Mouse (Mus musculus): ENCODE measurements around the gene Tesk1. TPM values are rescaled to one million over a fixed set of nuclear protein-coding genes. Genes with fewer than 3 reads are reported as not detected.

Gene Tesk1
- total and polyA plus RNA-seq, 3 experiments, result 1.9 to 6.0 (median 4.5) TPM

- no peak overlapping the region for H3K27ac ChIP-seq (ENCODE audit: insufficient read depth, low read depth)
- H3K4me3 ChIP-seq (replicated peaks in 1 of 3; ENCODE audit: low read depth in 2 of 3, low read length in 2 of 3, poor library complexity in 1 of 3), result no peak overlapping the region
- H3K36me3 ChIP-seq (replicated peaks in 1 of 2; ENCODE audit: control insufficient read depth in 1 of 2, insufficient read depth in 1 of 2, low read length in 1 of 2), result no peaks in the 10 kb centered on the region
- dilution Hi-C loops (cut with MboI; ENCODE audit: extremely low pct_ligation_motif_present, extremely low pct_unique_long_range_greater_than_20kb, low sequenced_read_pairs) (no loop called here), in situ Hi-C loops (cut with MboI; ENCODE audit: low pct_ligation_motif_present, low pct_unique_long_range_greater_than_20kb, low sequenced_read_pairs) (no loop called here)
- no peak for DNase-seq (ENCODE audit: extremely low read depth)
- H3K27me3 ChIP-seq (replicated peaks), result peaks cover 30% of the 10 kb centered on the region
- H3K4me1 ChIP-seq (ENCODE audit: control insufficient read depth in 1 of 2, insufficient read depth in 2 of 2), result peaks cover 0 to 3% of the 10 kb centered on the region in 2 experiments; a peak in 1 of 4 replicates
- TF ChIP-seq MAX (IDR thresholded peaks at IDR 0.05; ENCODE audit: low read length) (no peak), UBTF (IDR thresholded peaks at IDR 0.05; ENCODE audit: low read depth, low read length) (no peak), CTCF (conservative IDR thresholded peaks at IDR 0.05 in 1 of 2, IDR thresholded peaks at IDR 0.05 in 1 of 2; ENCODE audit: low read depth in 2 of 2, low read length in 2 of 2) (no peak), SIN3A (IDR thresholded peaks at IDR 0.05; ENCODE audit: low read length) (no peak), KAT2A (IDR thresholded peaks at IDR 0.05; ENCODE audit: insufficient replicate concordance, low read length) (no peak), E2F4 (IDR thresholded peaks at IDR 0.05; ENCODE audit: insufficient replicate concordance, low read depth, low read length) (no peak), CHD1 (IDR thresholded peaks at IDR 0.05; ENCODE audit: low read depth, low read length) (no peak), HCFC1 (IDR thresholded peaks at IDR 0.05; ENCODE audit: low read depth, low read length) (no peak), MYC (IDR thresholded peaks at IDR 0.05; ENCODE audit: low read depth, low read length) (no peak)
- H3K9ac ChIP-seq (ENCODE audit: insufficient read depth, low read depth), result no peak overlapping the region
- H3K79me2 ChIP-seq (replicated peaks; ENCODE audit: control insufficient read depth, extremely low read depth, insufficient read depth, poor library complexity, severe bottlenecking), result no peaks in the 10 kb centered on the region
- H3K9me3 ChIP-seq (replicated peaks; ENCODE audit: low read length), result no peaks in the 10 kb centered on the region
- no peak overlapping the region for H3K4me2 ChIP-seq (ENCODE audit: insufficient read depth, low read depth, poor library complexity, severe bottlenecking)
Observed at GRCm38 (mm10) chr4:43398829-43399331, 42.9 kb upstream of the Tesk1 start.

DNA sequence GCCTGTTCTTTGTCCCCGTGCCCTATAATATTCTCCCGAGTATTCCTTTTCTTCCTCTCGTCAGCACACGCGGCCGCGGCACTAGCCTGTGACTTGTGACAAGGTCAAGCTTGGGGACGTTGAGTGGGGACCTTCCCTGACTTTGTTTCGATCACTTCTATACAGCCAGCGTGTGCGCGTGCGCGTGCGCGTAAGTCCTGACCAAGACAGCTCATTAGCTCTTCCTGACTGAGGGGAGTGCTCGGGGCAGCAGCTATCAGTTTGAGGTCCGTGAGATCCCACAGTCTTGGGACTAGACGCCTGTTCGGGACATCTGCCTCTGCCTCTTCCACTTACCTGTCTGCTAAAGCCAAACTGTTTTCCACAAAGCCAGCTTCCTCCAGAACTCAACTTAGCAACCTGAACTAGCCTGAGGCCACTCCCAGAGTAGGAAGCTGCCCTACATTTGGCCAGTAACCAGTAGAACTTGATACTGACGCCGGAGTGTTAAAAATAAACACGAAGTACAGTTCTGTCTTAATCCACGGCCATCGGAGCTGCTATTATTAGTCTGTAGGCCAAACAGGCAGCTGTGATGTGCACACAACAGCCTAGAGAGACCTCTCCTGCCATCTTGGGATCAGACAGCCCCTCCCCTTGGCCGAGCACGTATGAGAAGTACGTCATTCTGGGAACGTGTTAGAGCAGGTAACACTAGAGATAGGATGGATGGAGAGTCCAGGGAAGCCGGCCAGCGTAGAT, 42.2 kb upstream of the Tesk1 start:
- DNase-seq (ENCODE audit: extremely low read depth), result no peak
- in situ Hi-C loops (cut with MboI; ENCODE audit: low pct_ligation_motif_present, low pct_unique_long_range_greater_than_20kb, low sequenced_read_pairs) (loop anchor here (25.0 kb wide), 1 partner anchor 312 kb away; no protein-coding TSS in a partner anchor), dilution Hi-C loops (cut with MboI; ENCODE audit: extremely low pct_ligation_motif_present, extremely low pct_unique_long_range_greater_than_20kb, low sequenced_read_pairs) (no loop called here)
- Histone ChIP-seq H3K4me1 (ENCODE audit: control insufficient read depth in 1 of 2, insufficient read depth in 2 of 2) (peaks cover 0 to 3% of the 10 kb centered on the region in 2 experiments; a peak in 1 of 4 replicates), H3K4me2 (ENCODE audit: insufficient read depth, low read depth, poor library complexity, severe bottlenecking) (no peak overlapping the region), H3K4me3 (replicated peaks in 1 of 3; ENCODE audit: low read depth in 2 of 3, low read length in 2 of 3, poor library complexity in 1 of 3) (no peak overlapping the region), H3K9me3 (replicated peaks; ENCODE audit: low read length) (no peaks in the 10 kb centered on the region), H3K79me2 (replicated peaks; ENCODE audit: control insufficient read depth, extremely low read depth, insufficient read depth, poor library complexity, severe bottlenecking) (no peaks in the 10 kb centered on the region), H3K27me3 (replicated peaks) (peaks cover 30% of the 10 kb centered on the region), H3K27ac (ENCODE audit: insufficient read depth, low read depth) (no peak overlapping the region), H3K36me3 (replicated peaks in 1 of 2; ENCODE audit: control insufficient read depth in 1 of 2, insufficient read depth in 1 of 2, low read length in 1 of 2) (no peaks in the 10 kb centered on the region), H3K9ac (ENCODE audit: insufficient read depth, low read depth) (no peak overlapping the region)
- TF ChIP-seq ELF1 (IDR thresholded peaks at IDR 0.05; ENCODE audit: low read depth, low read length) (no peak), BHLHE40 (IDR thresholded peaks at IDR 0.05; ENCODE audit: low read depth, low read length) (no peak), E2F4 (IDR thresholded peaks at IDR 0.05; ENCODE audit: insufficient replicate concordance, low read depth, low read length) (no peak), KAT2A (IDR thresholded peaks at IDR 0.05; ENCODE audit: insufficient replicate concordance, low read length) (no peak), MEF2A (IDR thresholded peaks at IDR 0.05; ENCODE audit: borderline replicate concordance, low read depth, low read length) (no peak), EP300 (IDR thresholded peaks at IDR 0.05; ENCODE audit: low read length) (no peak), POLR2A (IDR thresholded peaks at IDR 0.05; ENCODE audit: low read depth, low read length) (no peak), ZKSCAN1 (IDR thresholded peaks at IDR 0.05; ENCODE audit: borderline replicate concordance, low read depth, low read length) (no peak), MAX (IDR thresholded peaks at IDR 0.05; ENCODE audit: low read length) (no peak), MYC (IDR thresholded peaks at IDR 0.05; ENCODE audit: low read depth, low read length) (no peak), MAZ (IDR thresholded peaks at IDR 0.05; ENCODE audit: low read depth, low read length) (no peak), JUN (IDR thresholded peaks at IDR 0.05; ENCODE audit: insufficient read depth, low read depth, low read length) (no peak), ETS1 (conservative IDR thresholded peaks at IDR 0.05; ENCODE audit: low read depth, low read length) (no peak), NELFE (IDR thresholded peaks at IDR 0.05; ENCODE audit: low read depth, low read length) (no peak), IRF4 (IDR thresholded peaks at IDR 0.05; ENCODE audit: low read depth, low read length) (no peak), CHD2 (IDR thresholded peaks at IDR 0.05; ENCODE audit: low read length) (no peak), ZC3H11A (IDR thresholded peaks at IDR 0.05; ENCODE audit: low read depth, low read length) (no peak), RAD21 (IDR thresholded peaks at IDR 0.05; ENCODE audit: low read depth, low read length) (no peak), TBP (conservative IDR thresholded peaks at IDR 0.05; ENCODE audit: low read depth, low read length) (no peak), POLR2AphosphoS2 (IDR thresholded peaks at IDR 0.05; ENCODE audit: low read depth, low read length) (no peak)
